ENCODE assay signal across 11 mouse cellular contexts in genomic region chr1:155442521-155443001, GRCm38 (mm10). TPM values are rescaled to one million over a fixed set of nuclear protein-coding genes. Genes with fewer than 3 reads are reported as not detected.
A peak's percentile ranks its signal among the peaks of the same experiment; 100 is the strongest.
DNase-seq lines count a peak whose midpoint lies in the region; ATAC-seq and TF ChIP-seq lines count a peak whose summit lies in the region.
"Had no signal": no experiment of that assay in that cellular context is flagged by ENCODE, and none has a peak within 500 bp of the region (broad histone marks: within the 10 kb centered on the region; RNA-seq: fewer than 3 reads in every experiment).

No protein-coding gene starts in this region.

- no peak overlapping the region for H3K4me3 ChIP-seq in liver, postnatal 0 days (ENCODE audit: low read depth, low read length)
- H3K4me3 ChIP-seq in liver, embryonic 12.5 days: no peak overlapping the region
- no peak overlapping the region for H3K4me3 ChIP-seq in hindbrain, embryonic 12.5 days

- H3K27me3 ChIP-seq in liver, postnatal 0 days (ENCODE audit: insufficient read depth, low read length): no peaks in the 10 kb centered on the region
- no peaks in the 10 kb centered on the region for H3K27me3 ChIP-seq in liver, embryonic 12.5 days (replicated peaks)
- no peaks in the 10 kb centered on the region for H3K27me3 ChIP-seq in hindbrain, embryonic 12.5 days
- H3K27me3 ChIP-seq: CH12.LX had no signal

- no peak overlapping the region for H3K4me2 ChIP-seq in liver, postnatal 0 days (ENCODE audit: low read depth, low read length)
- H3K4me2 ChIP-seq in liver, embryonic 12.5 days: no peak overlapping the region
- 0 out of 2 replicates have a peak overlapping the region, but pooled peaks have one; percentile 6 for H3K4me2 ChIP-seq in hindbrain, embryonic 12.5 days (replicated peaks)
- H3K4me2 ChIP-seq: lung, embryonic 14.5 days had no signal

- intact Hi-C loops in left cerebral cortex, postnatal 25 days (cut with DNase I): no loop called here

- WGBS in liver, postnatal 0 days (ENCODE audit: insufficient replicate concordance): 67% methylated on average over 13 of the region's 13 CpGs
- WGBS in liver, embryonic 12.5 days (ENCODE audit: insufficient replicate concordance): 60% methylated on average over 13 of the region's 13 CpGs
- WGBS in hindbrain, embryonic 12.5 days: 61% methylated on average over 13 of the region's 13 CpGs

- 0 out of 2 replicates have a peak, but pooled peaks have one; percentile 1 for TF ChIP-seq CTCF in liver, postnatal 0 days (IDR thresholded peaks at IDR 0.05; ENCODE audit: low read depth)

- no peaks in the 10 kb centered on the region for H3K36me3 ChIP-seq in liver, postnatal 0 days (replicated peaks; ENCODE audit: insufficient read depth, low read length)
- no peaks in the 10 kb centered on the region for H3K36me3 ChIP-seq in liver, embryonic 12.5 days
- H3K36me3 ChIP-seq in hindbrain, embryonic 12.5 days: no peaks in the 10 kb centered on the region

- H3K27ac ChIP-seq in liver, postnatal 0 days (ENCODE audit: low read depth): no peak overlapping the region
- H3K27ac ChIP-seq in liver, embryonic 12.5 days: no peak overlapping the region
- H3K27ac ChIP-seq in hindbrain, embryonic 12.5 days: peak overlapping the region; percentile 81
- H3K27ac ChIP-seq: kidney, postnatal 0 days had no signal

- H3K9ac ChIP-seq in liver, postnatal 0 days (replicated peaks): no peak overlapping the region
- H3K9ac ChIP-seq in liver, embryonic 12.5 days: no peak overlapping the region
- H3K9ac ChIP-seq in hindbrain, embryonic 12.5 days: no peak overlapping the region
- H3K9ac ChIP-seq: lung, embryonic 14.5 days had no signal

- H3K9me3 ChIP-seq in liver, postnatal 0 days (ENCODE audit: low read length): no peaks in the 10 kb centered on the region
- no peaks in the 10 kb centered on the region for H3K9me3 ChIP-seq in liver, embryonic 12.5 days (replicated peaks)
- H3K9me3 ChIP-seq in hindbrain, embryonic 12.5 days (replicated peaks): no peaks in the 10 kb centered on the region

- no peak for TF ChIP-seq EP300 in liver, postnatal 0 days (IDR thresholded peaks at IDR 0.05; ENCODE audit: low read depth)

- no peak for ATAC-seq in liver, postnatal 0 days
- no peak for ATAC-seq in liver, embryonic 12.5 days
- ATAC-seq in hindbrain, embryonic 12.5 days (ENCODE audit: low FRiP score): peak; percentile 73

- H3K4me1 ChIP-seq in liver, postnatal 0 days (ENCODE audit: insufficient read depth): no peaks in the 10 kb centered on the region
- H3K4me1 ChIP-seq in liver, embryonic 12.5 days: no peaks in the 10 kb centered on the region
- peaks cover 5% of the 10 kb centered on the region; the same call in 1 of the 2 replicates for H3K4me1 ChIP-seq in hindbrain, embryonic 12.5 days

- no peak for DNase-seq in liver, postnatal 0 days
- peak; percentile 38 to 64 for DNase-seq in left cerebral cortex, postnatal 25 days (ENCODE audit: low spot score in 2 of 2)
- peak; percentile 37 for DNase-seq in retina, postnatal 1 day
- no peak for DNase-seq in cerebellum, adult 11 months
- DNase-seq in lung, postnatal 4 days: no peak
- no peak for DNase-seq in thymus, postnatal 25 days
- DNase-seq: lung, embryonic 14.5 days had no signal

RNA-seq across cellular contexts. Expression of gene Xpr1, which starts 25.3 kb away (rescaled TPM):
- 2.2 and 2.3 TPM in 2 replicates for polyA plus RNA-seq in liver, postnatal 0 days (2015; fragmentation: Nextera tagmentation; extraction: Ambion mirVana)
- 6.7 and 6.9 TPM in 2 replicates for polyA plus RNA-seq in liver, embryonic 12.5 days (2016; fragmentation: Nextera tagmentation; extraction: Ambion mirVana)
- polyA plus RNA-seq in hindbrain, embryonic 12.5 days (2016; fragmentation: Nextera tagmentation; extraction: Ambion mirVana): 29.3 and 31.1 TPM in 2 replicates
- 10 to 100 TPM; 77.5 to 87.5 TPM for total RNA-seq in left cerebral cortex, postnatal 25 days (2021)

Comparison
In these comparisons a context has a peak if more than half of its experiments do, and no peak if none do; other contexts are left out.
1. DNase-seq: peak in left cerebral cortex, postnatal 25 days (2 of 2) and retina, postnatal 1 day (single experiment); none in liver, postnatal 0 days (single experiment), cerebellum, adult 11 months (single experiment), lung, postnatal 4 days (0 of 2) and thymus, postnatal 25 days (single experiment).